Mouse (Mus musculus): Measurements from ENCODE around the gene Hrct1. TPM values are rescaled to one million over a fixed set of nuclear protein-coding genes. Genes with fewer than 3 reads are reported as not detected.
A peak's percentile ranks its signal among the peaks of the same experiment; 100 is the strongest.

Hrct1 gene
- polyA plus RNA-seq, 1 experiment from 2014 or later: 2.1 TPM

- H3K27me3 ChIP-seq (replicated peaks; ENCODE audit: control insufficient read depth, insufficient read depth, low read length): no peaks in the 10 kb centered on the region
- H3K36me3 ChIP-seq (ENCODE audit: control insufficient read depth, insufficient read depth, low read length): no peaks in the 10 kb centered on the region
- no peak overlapping the region for H3K27ac ChIP-seq (replicated peaks; ENCODE audit: low read depth, low read length)
- H3K9me3 ChIP-seq (ENCODE audit: control insufficient read depth, low read length): no peaks in the 10 kb centered on the region
- no peak overlapping the region for H3K9ac ChIP-seq (ENCODE audit: low read depth, low read length)
- no peak overlapping the region for H3K4me2 ChIP-seq (ENCODE audit: low read depth, low read length)
- no peak for DNase-seq (ENCODE audit: low spot score)
- ATAC-seq (ENCODE audit: low read depth): no peak
- WGBS: 89% methylated on average over 13 of the region's 13 CpGs
- H3K4me3 ChIP-seq (ENCODE audit: low read depth, low read length): no peak overlapping the region
- no peaks in the 10 kb centered on the region for H3K4me1 ChIP-seq (ENCODE audit: control insufficient read depth, insufficient read depth, low read length)
These were observed 30.4 kb upstream of the Hrct1 start for GRCm38 (mm10) chr4:43696561-43696960.

- Histone ChIP-seq H3K36me3 (ENCODE audit: control insufficient read depth, insufficient read depth, low read length) (no peaks in the 10 kb centered on the region), H3K27ac (replicated peaks; ENCODE audit: low read depth, low read length) (no peak within 1 kb of the TSS), H3K4me2 (ENCODE audit: low read depth, low read length) (no peak within 1 kb of the TSS), H3K4me1 (ENCODE audit: control insufficient read depth, insufficient read depth, low read length) (no peaks in the 10 kb centered on the region), H3K4me3 (ENCODE audit: low read depth, low read length) (no peak within 1 kb of the TSS), H3K9me3 (ENCODE audit: control insufficient read depth, low read length) (no peaks in the 10 kb centered on the region), H3K27me3 (replicated peaks; ENCODE audit: control insufficient read depth, insufficient read depth, low read length) (no peaks in the 10 kb centered on the region), H3K9ac (ENCODE audit: low read depth, low read length) (no peak within 1 kb of the TSS)
- WGBS: 87% methylated on average over 6 of the region's 6 CpGs
- DNase-seq (ENCODE audit: low spot score) (no peak), ATAC-seq (ENCODE audit: low read depth) (no peak)
These were observed 26.3 kb upstream of the Hrct1 start, which contains the start of gene Olfr70 for GRCm38 (mm10) chr4:43700707-43701106. TSS of gene Olfr70 (minus strand) at chr4:43700807.

GRCm38 (mm10) chr4:43703439-43703838 is 23.5 kb upstream of the Hrct1 start:
- Histone ChIP-seq H3K4me1 (ENCODE audit: control insufficient read depth, insufficient read depth, low read length) (no peaks in the 10 kb centered on the region), H3K4me2 (ENCODE audit: low read depth, low read length) (no peak overlapping the region), H3K27ac (replicated peaks; ENCODE audit: low read depth, low read length) (no peak overlapping the region), H3K36me3 (ENCODE audit: control insufficient read depth, insufficient read depth, low read length) (no peaks in the 10 kb centered on the region), H3K9ac (ENCODE audit: low read depth, low read length) (no peak overlapping the region), H3K27me3 (replicated peaks; ENCODE audit: control insufficient read depth, insufficient read depth, low read length) (no peaks in the 10 kb centered on the region), H3K4me3 (ENCODE audit: low read depth, low read length) (no peak overlapping the region), H3K9me3 (ENCODE audit: control insufficient read depth, low read length) (no peaks in the 10 kb centered on the region)
- DNase-seq (ENCODE audit: low spot score) (no peak), ATAC-seq (ENCODE audit: low read depth) (no peak)
- 69% methylated on average over 6 of the region's 6 CpGs for WGBS

- no peak overlapping the region for H3K4me2 ChIP-seq (ENCODE audit: low read depth, low read length)
- no peak for DNase-seq (ENCODE audit: low spot score)
- H3K27ac ChIP-seq (replicated peaks; ENCODE audit: low read depth, low read length): no peak overlapping the region
- WGBS: 88% methylated on average over 8 of the region's 8 CpGs
- H3K36me3 ChIP-seq (ENCODE audit: control insufficient read depth, insufficient read depth, low read length): no peaks in the 10 kb centered on the region
- no peak overlapping the region for H3K9ac ChIP-seq (ENCODE audit: low read depth, low read length)
- ATAC-seq (ENCODE audit: low read depth): no peak
- no peak overlapping the region for H3K4me3 ChIP-seq (ENCODE audit: low read depth, low read length)
- H3K4me1 ChIP-seq (ENCODE audit: control insufficient read depth, insufficient read depth, low read length): no peaks in the 10 kb centered on the region
- no peaks in the 10 kb centered on the region for H3K9me3 ChIP-seq (ENCODE audit: control insufficient read depth, low read length)
- no peaks in the 10 kb centered on the region for H3K27me3 ChIP-seq (replicated peaks; ENCODE audit: control insufficient read depth, insufficient read depth, low read length)
These were observed 23.1 kb upstream of the Hrct1 start for GRCm38 (mm10) chr4:43703851-43704250.

- H3K4me3 ChIP-seq (ENCODE audit: low read depth, low read length): no peak overlapping the region
- H3K4me1 ChIP-seq (ENCODE audit: control insufficient read depth, insufficient read depth, low read length): no peaks in the 10 kb centered on the region
- ATAC-seq (ENCODE audit: low read depth) (no peak), DNase-seq (ENCODE audit: low spot score) (no peak)
- no peak overlapping the region for H3K9ac ChIP-seq (ENCODE audit: low read depth, low read length)
- H3K27me3 ChIP-seq (replicated peaks; ENCODE audit: control insufficient read depth, insufficient read depth, low read length): no peaks in the 10 kb centered on the region
- no peaks in the 10 kb centered on the region for H3K36me3 ChIP-seq (ENCODE audit: control insufficient read depth, insufficient read depth, low read length)
- H3K4me2 ChIP-seq (ENCODE audit: low read depth, low read length): no peak overlapping the region
- H3K9me3 ChIP-seq (ENCODE audit: control insufficient read depth, low read length): no peaks in the 10 kb centered on the region
- no peak overlapping the region for H3K27ac ChIP-seq (replicated peaks; ENCODE audit: low read depth, low read length)
- WGBS: 82% methylated on average over 13 of the region's 13 CpGs
These were observed 21.0 kb upstream of the Hrct1 start for GRCm38 (mm10) chr4:43705991-43706390.

- WGBS: 78% methylated on average over 6 of the region's 6 CpGs
- Histone ChIP-seq H3K36me3 (ENCODE audit: control insufficient read depth, insufficient read depth, low read length) (no peaks in the 10 kb centered on the region), H3K4me3 (ENCODE audit: low read depth, low read length) (no peak within 1 kb of the TSS), H3K4me1 (ENCODE audit: control insufficient read depth, insufficient read depth, low read length) (no peaks in the 10 kb centered on the region), H3K27me3 (replicated peaks; ENCODE audit: control insufficient read depth, insufficient read depth, low read length) (no peaks in the 10 kb centered on the region), H3K4me2 (ENCODE audit: low read depth, low read length) (no peak within 1 kb of the TSS), H3K27ac (replicated peaks; ENCODE audit: low read depth, low read length) (no peak within 1 kb of the TSS), H3K9ac (ENCODE audit: low read depth, low read length) (no peak within 1 kb of the TSS; the same call in 1 of the 2 replicates), H3K9me3 (ENCODE audit: control insufficient read depth, low read length) (no peaks in the 10 kb centered on the region)
- ATAC-seq (ENCODE audit: low read depth): no peak
- no peak for DNase-seq (ENCODE audit: low spot score)
These were observed 17.1 kb upstream of the Hrct1 start, which contains the start of gene Olfr71 for GRCm38 (mm10) chr4:43709869-43710268. TSS of gene Olfr71 (minus strand) at chr4:43710255.

- no peaks in the 10 kb centered on the region for H3K4me1 ChIP-seq (ENCODE audit: control insufficient read depth, insufficient read depth, low read length)
- no peak overlapping the region for H3K27ac ChIP-seq (replicated peaks; ENCODE audit: low read depth, low read length)
- no peaks in the 10 kb centered on the region for H3K36me3 ChIP-seq (ENCODE audit: control insufficient read depth, insufficient read depth, low read length)
- ATAC-seq (ENCODE audit: low read depth): no peak
- WGBS: 0% methylated on average over 2 of the region's 2 CpGs
- H3K4me3 ChIP-seq (ENCODE audit: low read depth, low read length): no peak overlapping the region
- H3K9ac ChIP-seq (ENCODE audit: low read depth, low read length): no peak overlapping the region
- H3K9me3 ChIP-seq (ENCODE audit: control insufficient read depth, low read length): no peaks in the 10 kb centered on the region
- peak; percentile 65 for DNase-seq (ENCODE audit: low spot score)
- no peaks in the 10 kb centered on the region for H3K27me3 ChIP-seq (replicated peaks; ENCODE audit: control insufficient read depth, insufficient read depth, low read length)
- H3K4me2 ChIP-seq (ENCODE audit: low read depth, low read length): no peak overlapping the region
These were observed 15.2 kb upstream of the Hrct1 start for GRCm38 (mm10) chr4:43711821-43712220.

GRCm38 (mm10) chr4:43713652-43714219 is 13.3 kb upstream of the Hrct1 start:
- 29% methylated on average over 7 of the region's 7 CpGs for WGBS
- no peak overlapping the region; the same call in 1 of the 2 replicates for H3K27ac ChIP-seq (replicated peaks; ENCODE audit: low read depth, low read length)
- ATAC-seq (ENCODE audit: low read depth): no peak
- DNase-seq (ENCODE audit: low spot score): peak; percentile 79
- H3K4me3 ChIP-seq (ENCODE audit: low read depth, low read length): no peak overlapping the region
- H3K4me2 ChIP-seq (ENCODE audit: low read depth, low read length): no peak overlapping the region
- no peaks in the 10 kb centered on the region for H3K36me3 ChIP-seq (ENCODE audit: control insufficient read depth, insufficient read depth, low read length)
- no peaks in the 10 kb centered on the region for H3K4me1 ChIP-seq (ENCODE audit: control insufficient read depth, insufficient read depth, low read length)
- H3K27me3 ChIP-seq (replicated peaks; ENCODE audit: control insufficient read depth, insufficient read depth, low read length): no peaks in the 10 kb centered on the region
- no peaks in the 10 kb centered on the region for H3K9me3 ChIP-seq (ENCODE audit: control insufficient read depth, low read length)
- H3K9ac ChIP-seq (ENCODE audit: low read depth, low read length): no peak overlapping the region

- Histone ChIP-seq H3K4me3 (ENCODE audit: low read depth, low read length) (no peak overlapping the region), H3K9ac (ENCODE audit: low read depth, low read length) (no peak overlapping the region), H3K4me1 (ENCODE audit: control insufficient read depth, insufficient read depth, low read length) (no peaks in the 10 kb centered on the region), H3K9me3 (ENCODE audit: control insufficient read depth, low read length) (no peaks in the 10 kb centered on the region), H3K27me3 (replicated peaks; ENCODE audit: control insufficient read depth, insufficient read depth, low read length) (no peaks in the 10 kb centered on the region), H3K4me2 (ENCODE audit: low read depth, low read length) (no peak overlapping the region), H3K27ac (replicated peaks; ENCODE audit: low read depth, low read length) (peak overlapping the region; percentile 67), H3K36me3 (ENCODE audit: control insufficient read depth, insufficient read depth, low read length) (no peaks in the 10 kb centered on the region)
- WGBS: 41% methylated on average over 14 of the region's 16 CpGs
- DNase-seq (ENCODE audit: low spot score): peak; percentile 52
- ATAC-seq (ENCODE audit: low read depth): peak; percentile 26; the same call in 1 of the 2 replicates
These were observed 6.3 kb upstream of the Hrct1 start for GRCm38 (mm10) chr4:43720491-43721228.
